Mouse (Mus musculus): ENCODE data around the gene Spred2. TPM values are rescaled to one million over a fixed set of nuclear protein-coding genes. Genes with fewer than 3 reads are reported as not detected.

Gene Spred2
- total RNA-seq, 2 experiments from 2014 or later, result 5.4 to 23.6 TPM

DNA sequence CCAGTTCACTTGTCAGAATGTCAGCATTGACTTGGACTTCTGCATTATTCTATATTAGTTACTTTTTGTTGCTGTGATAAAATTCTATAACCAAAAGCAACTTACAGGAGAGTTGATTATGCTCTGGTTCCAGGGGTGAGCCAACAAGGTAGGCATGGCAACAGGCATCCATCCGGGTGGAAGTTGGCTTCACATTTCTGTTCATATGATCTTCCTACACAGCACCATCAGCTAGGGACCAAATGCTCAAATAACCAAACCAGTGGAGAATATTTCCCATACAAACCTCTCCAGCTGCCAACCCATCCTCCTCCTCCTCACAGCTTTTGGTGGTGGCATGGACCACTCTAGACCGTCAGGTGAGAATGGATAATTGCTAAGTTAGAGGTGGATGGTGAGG, 51.9 kb downstream of the Spred2 start:
- ATAC-seq (replicated peaks; ENCODE audit: low FRiP score, low TSS enrichment, poor library complexity, severe bottlenecking), result no peak

DNA sequence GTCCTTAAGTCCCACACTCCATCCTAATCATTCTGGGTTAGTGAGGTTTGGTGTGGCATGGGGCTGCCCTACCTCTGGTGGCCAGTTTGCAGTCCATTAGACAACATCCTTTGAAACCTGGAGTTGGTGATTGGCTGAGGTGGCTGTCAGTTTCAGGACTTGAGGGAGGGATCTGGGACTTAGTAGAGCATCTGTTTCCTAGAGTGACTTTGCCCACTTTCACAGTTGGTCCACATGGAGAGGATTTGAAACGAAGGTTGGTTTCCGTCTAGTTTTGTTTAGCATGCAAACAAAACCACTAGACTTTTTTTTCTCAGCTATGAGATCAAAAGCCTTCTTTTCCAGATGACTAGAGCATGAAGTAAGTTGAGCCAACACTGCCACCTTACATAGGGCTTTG, 53.5 kb downstream of the Spred2 start:
- ATAC-seq (replicated peaks; ENCODE audit: low FRiP score, low TSS enrichment, poor library complexity, severe bottlenecking), result no peak

DNA sequence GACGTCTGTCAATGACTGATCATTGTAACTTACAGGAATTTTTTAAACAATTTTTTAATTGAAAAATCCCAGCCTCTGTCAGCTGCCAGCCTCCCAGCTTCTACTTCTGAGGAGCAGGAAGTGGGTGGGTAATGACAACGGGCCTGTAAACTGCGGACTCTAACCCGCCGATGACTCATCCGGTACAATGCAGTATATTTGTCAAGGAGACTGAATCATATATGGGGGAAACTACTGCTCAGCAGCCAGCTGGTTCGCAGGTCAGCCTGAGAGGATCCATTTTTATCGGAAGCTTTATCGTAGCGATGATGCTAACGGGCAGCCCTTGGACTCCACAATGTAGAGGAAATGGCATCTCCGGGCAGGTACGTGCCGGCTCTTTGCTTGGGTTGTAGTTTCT, 55.2 kb downstream of the Spred2 start:
- ATAC-seq (replicated peaks; ENCODE audit: low FRiP score, low TSS enrichment, poor library complexity, severe bottlenecking), result 0 out of 2 replicates have a peak, but pooled peaks have one; percentile 16

DNA sequence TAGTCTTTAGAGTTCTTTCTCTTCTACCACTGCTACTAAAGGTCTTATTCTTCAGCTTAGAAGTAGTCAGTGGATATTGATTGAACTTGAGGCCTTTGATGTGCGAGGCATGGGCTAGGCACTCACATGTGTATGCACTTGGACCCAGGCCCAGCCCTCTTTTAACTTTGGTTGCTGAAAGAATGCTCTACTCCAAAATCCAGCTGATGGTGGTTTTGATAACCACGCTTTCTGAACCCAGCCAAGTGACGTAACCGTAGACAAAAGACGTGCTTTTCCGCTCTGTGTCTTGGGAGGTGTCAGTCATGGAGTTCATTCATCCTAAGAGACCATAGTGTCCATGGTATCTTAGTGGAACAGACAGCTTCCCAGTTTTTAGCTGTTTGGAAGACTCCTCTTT, 57.9 kb downstream of the Spred2 start:
- ATAC-seq (replicated peaks; ENCODE audit: low FRiP score, low TSS enrichment, poor library complexity, severe bottlenecking), result peak; percentile 37; the same call in 1 of the 2 replicates

DNA sequence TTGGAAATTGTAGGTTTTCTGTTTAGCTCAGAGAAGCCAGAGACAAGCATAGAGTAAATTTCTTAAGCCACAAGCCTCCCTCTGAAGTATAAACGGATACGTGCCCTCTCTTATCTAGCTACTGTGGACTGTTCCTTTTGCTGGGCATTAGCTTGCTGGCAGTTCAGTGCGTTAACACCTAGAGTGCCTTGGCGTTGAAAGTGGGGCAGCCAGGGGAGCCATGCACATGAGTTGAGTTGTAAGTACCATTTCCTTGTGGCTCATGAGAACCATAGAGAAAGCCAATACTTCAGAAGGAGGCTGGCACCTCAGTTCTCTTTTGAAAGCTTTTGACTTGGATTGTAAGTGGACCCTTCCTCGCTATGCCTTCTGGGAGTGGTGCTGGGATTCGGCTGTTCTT, 58.6 kb downstream of the Spred2 start:
- ATAC-seq (replicated peaks; ENCODE audit: low FRiP score, low TSS enrichment, poor library complexity, severe bottlenecking), result peak; percentile 57

DNA sequence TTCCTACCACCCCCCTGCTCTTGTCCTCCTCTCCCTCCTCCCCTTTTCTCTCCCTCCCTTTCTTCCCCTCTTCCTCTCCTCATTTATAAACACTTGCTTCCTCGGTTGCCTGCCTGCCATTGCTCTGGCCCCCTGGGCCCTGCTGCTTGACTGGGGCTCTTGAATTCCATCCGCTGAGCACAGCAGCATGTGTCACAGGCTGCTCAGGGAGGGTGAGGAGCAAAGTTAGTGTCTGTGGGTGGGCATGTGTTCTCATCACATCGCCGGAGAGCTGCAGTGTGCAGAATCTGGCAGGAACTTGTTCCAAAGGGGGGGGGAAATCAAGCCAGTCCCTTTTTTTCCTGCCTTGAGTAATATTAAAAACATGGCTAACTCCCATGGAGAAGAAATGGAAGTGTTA, 59.1 kb downstream of the Spred2 start:
- no peak for ATAC-seq (replicated peaks; ENCODE audit: low FRiP score, low TSS enrichment, poor library complexity, severe bottlenecking)

DNA sequence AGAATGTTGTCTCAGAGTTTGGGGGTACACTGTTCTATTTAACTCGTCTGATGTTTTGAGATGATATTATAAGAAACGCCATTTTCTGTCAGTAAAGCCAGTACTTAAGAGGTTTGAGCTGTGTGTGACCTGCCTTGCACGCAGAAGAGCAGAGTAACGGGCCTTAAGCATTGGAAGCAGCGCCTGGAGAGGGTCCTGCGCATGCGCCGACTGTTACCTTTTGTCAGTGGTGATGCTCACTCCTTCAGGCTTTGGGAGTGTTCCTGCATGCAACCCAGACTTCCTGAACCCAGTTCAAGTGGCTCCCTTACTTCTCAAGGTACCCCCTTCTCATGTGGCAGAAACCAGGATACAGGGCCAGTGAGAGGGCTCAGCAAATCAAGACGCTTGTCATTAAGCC, 59.9 kb downstream of the Spred2 start:
- no peak for ATAC-seq (replicated peaks; ENCODE audit: low FRiP score, low TSS enrichment, poor library complexity, severe bottlenecking)

DNA sequence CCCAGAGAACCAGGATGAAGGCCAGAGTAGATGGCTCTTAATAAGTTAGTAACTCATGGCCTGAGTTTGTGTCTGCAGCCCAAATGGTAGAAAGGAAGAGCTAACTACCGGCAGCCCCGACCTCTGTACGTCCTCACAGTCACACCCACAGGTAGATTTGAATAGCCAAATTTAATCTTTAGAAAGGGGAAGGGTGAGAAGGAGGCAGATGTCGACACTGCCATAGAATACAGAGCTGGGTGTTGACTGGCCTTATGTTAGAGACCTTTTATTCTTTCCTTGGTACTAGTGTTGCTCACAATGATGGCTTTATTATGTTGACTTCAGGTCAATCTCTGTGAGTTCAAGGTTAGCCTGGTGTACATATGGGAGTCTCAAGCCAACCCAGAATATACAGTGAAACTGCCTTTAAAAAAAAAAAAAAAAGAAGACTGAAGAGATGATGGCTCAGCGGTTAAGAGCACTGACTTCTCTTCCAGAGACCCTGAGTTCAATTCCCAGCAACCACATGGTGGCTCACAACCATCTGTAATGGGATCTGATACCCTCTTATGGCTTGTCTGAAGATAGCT, 61.2 kb downstream of the Spred2 start:
- ATAC-seq (replicated peaks; ENCODE audit: low FRiP score, low TSS enrichment, poor library complexity, severe bottlenecking), result no peak

DNA sequence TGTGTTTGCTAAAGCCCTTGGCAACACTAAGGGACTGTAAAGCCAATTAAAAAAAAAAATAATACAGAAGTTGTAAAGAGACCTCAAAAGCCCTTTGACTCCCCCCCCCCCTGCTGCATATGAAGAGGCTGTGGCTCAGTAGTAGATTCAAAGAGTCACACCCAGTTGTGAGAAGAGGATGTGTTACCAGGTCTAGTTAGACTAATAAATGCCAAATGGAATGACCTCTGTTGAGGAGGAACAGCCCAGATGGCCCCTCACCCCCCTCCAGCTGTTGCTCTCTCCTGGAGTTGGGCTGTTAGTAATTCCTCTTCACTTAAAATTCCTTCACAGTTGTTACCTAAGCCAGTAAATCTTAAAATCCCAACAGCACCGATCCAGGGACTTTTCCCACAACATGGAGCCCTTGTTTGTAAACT, 62.3 kb downstream of the Spred2 start:
- no peak for ATAC-seq (replicated peaks; ENCODE audit: low FRiP score, low TSS enrichment, poor library complexity, severe bottlenecking)

DNA sequence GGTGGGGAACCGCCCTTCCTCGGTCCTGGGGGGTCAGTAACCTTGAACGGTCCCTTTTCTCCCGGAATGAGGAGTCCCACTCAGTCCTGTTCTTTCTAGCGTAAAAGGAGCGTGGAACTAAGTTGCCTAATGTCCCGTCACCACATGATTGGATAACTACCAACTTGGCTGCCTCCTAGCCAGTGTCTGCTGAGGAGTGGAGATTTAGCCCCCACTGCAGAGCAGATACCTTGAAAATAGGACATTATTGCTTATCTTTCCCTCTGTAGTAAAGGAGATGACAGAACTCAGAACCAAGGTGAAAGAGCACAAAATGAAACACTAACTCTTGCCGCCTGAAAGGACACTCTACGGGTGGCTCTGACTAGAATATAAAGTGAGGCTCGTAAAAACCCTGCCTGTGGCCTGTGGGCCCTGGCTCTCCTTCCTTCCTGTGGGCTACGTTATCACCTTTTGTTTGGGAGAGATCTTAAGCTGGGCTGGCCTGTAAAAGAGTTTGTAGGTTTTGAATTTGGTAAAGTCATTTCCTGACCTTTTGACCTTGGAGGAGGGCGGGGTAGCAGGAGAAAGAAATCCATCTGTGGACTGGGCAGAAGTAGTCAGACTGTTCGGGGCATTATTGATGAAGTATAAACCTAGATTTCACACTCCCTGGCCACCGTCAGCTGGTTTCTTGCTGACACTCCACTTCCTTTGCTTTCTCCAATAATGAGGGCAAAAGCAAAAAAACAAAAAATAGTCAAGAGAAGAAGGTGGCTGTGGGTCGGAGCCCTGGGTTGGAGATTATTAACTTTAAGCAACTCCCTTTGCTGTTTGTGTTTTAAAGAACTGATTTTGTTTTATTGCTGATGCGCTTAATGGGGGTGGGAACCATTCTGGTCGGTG, 62.9 kb downstream of the Spred2 start:
- ATAC-seq (replicated peaks; ENCODE audit: low FRiP score, low TSS enrichment, poor library complexity, severe bottlenecking), result peak; percentile 60

DNA sequence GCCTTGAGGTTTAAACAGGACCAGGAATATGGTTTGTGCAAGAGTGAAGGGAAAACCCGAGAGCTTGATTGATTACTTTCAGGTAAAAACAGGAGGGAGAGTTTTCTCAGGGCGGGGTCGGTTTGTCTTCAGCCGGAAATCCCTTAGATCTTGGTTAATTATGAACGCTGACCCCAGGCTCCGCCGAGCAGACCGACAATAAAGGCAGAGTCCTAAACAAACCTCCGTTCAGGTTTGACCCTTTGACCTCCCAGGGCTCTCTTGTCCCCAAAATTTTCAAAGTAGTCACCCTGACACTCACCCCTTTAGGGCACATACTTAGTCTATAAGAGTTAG, 63.5 kb downstream of the Spred2 start:
- no peak for ATAC-seq (replicated peaks; ENCODE audit: low FRiP score, low TSS enrichment, poor library complexity, severe bottlenecking)

DNA sequence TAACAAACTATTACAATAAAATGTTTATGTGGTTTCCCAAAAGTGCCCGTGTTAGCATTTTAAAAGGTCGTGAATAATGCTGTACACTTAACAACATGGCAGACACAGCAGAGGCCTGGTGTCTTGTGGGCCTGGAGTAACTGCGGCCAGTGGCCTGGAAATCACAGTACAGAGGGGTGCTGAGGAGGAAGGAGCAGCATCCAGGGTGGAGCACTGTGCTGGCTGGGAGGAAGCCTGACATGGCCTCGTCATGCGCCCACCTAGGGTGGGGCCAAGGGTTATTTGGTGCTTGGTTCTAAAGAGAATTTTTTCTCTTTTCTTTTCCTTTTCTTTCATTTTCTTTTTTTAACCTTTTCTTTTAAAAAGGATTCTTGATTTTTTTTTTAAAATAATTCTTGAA, 64.0 kb downstream of the Spred2 start:
- ATAC-seq (replicated peaks; ENCODE audit: low FRiP score, low TSS enrichment, poor library complexity, severe bottlenecking), result no peak

DNA sequence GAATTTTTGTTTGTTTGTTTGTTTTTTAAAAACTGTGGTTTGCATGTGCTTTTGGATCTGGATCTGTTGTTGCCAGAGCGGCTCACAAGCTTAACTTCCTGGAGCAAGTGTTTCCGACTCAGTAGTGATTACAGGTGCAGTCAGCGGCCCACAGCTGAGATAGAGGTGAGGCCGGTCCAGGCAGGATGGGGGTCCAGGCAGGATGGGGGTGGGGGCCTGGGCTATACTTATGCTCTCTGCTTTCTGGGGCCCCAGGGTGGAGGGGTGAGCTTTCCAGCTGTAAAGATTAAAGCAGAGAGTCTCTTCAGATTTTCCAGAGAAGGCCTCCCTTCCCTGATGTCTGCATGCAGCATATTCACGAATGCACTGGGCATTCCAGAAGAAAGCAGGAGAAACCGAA, 64.5 kb downstream of the Spred2 start:
- no peak for ATAC-seq (replicated peaks; ENCODE audit: low FRiP score, low TSS enrichment, poor library complexity, severe bottlenecking)

DNA sequence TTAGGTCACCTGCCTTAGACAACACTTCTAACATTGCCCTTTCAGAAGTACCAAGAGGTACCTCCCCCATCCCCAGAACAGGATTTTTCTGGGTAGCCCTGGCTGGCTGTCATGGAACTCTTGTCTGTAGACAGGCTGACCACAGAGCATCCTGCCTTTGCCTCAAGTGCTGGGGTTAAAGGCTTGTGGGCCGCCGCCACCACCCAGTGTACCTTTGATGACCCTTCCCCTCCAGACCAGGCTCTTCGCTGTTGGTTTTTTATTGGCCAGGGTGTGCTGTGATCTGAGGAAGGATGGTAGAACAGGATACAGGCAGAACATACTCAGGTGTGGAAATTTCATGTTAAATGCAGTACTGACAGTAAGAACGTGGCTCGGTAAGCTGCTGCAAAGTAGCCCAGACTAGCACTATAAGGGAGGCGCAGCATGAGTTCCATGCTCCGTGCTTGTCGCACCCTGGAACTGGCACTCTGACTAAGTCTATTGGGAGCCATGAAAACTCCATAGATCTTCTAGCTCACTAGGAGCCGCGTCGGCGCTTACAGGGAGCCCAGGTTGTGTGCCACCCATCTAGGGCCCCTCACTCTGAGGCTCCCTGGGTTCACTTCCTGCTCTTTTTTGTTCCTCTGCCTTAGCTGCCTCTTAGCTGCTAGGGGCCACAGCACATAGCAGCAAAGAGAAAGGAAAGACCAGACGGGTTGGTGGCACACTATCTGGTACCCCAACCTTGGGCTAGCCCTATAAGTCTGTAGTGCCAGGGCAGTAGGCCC, 65.2 kb downstream of the Spred2 start:
- ATAC-seq (replicated peaks; ENCODE audit: low FRiP score, low TSS enrichment, poor library complexity, severe bottlenecking), result no peak

DNA sequence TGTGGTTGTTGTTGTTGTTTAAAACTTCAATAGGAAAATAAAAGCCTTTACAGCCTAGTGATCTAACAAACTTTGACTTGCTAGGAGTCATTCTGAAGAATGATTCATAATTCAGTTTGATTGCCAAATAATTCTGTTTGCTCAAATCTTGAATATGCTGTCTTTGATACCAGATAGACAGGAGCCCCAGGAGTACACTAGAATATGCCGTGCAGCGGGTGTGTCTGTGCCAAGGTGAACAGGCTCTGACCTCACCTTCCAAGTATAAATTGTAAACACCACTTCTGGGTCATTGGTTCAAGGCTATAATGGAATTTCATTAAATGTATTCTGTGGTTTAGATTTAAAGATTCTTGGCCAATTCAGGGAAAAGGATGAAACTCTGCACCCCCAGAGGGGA, 66.6 kb downstream of the Spred2 start:
- ATAC-seq (replicated peaks; ENCODE audit: low FRiP score, low TSS enrichment, poor library complexity, severe bottlenecking), result no peak

DNA sequence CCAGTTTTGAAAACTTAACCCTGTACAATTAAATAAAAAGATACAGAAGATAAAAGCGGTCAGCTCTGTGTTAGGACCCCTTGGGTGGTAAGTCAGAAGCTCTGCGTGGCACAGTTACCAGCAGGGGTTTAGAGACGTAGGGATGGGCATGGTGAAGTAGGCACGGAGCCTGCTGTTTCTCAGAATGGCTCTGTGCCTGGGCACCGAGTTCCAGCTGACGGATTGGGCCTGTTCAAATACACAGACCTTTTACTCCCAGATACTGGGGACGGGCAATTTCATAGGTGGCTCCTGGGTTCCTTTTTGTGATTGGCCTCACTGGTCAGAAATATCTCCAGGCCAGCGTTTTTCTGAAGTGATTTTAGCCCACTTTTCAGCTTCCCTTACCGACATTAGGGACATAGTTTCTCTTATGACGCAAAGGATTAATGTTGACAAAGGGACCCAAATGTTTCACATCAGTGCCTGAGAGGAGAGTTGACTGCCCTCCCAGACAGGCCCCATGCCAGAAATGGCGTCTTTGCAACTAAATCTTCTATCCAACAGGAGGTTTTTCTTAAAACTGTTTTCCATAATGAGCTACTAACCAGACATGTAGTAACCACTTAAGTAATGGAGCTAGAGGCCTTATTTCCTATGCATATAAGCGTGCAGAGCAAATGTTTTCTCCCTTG, 67.3 kb downstream of the Spred2 start:
- ATAC-seq (replicated peaks; ENCODE audit: low FRiP score, low TSS enrichment, poor library complexity, severe bottlenecking), result no peak

DNA sequence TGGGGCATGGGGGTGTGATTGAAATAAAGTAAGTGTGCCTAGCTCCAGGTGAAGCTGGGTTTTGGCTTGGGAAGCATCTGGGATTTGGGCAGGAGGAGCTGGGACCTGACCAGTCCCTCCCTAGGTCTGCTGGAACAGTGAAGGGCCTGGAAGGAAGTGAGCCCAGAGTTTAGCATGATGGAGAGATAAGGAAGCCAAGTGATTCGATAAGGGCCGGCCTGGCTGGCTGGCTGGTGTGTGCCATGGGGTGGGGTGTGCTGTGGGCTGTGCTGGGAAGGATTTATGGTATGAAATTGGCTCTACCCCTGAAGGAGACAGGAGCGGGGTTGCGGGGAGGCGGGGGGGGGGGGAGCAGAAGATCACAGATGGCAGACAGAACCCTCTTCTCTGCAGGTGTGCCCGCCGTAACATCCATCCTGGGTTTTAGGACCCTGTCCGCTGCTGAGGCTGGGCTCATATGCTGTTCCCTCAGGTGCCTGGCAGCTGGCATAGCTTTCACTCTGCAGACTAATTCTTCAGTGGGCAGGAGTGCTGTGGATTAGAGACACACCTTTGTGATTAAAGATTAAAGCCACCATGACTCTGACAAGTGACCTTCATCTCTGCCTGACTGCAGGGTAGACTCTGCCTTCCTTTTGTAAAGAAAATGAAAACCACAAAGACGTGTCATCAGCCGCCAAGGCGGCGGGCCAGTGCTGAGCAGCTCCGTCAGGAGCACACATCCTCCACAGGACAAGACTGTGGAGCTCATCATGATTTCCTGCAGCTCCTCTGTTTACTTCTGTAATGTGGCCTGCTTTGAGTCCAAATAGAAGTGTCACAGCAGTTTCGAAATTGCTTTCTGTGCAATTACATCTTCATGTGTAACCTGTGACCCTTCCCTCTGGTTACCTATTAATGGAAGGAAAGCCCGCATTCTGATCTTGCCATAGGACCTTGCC, 68.4 kb downstream of the Spred2 start:
- 0 out of 2 replicates have a peak, but pooled peaks have one; percentile 16 for ATAC-seq (replicated peaks; ENCODE audit: low FRiP score, low TSS enrichment, poor library complexity, severe bottlenecking)

DNA sequence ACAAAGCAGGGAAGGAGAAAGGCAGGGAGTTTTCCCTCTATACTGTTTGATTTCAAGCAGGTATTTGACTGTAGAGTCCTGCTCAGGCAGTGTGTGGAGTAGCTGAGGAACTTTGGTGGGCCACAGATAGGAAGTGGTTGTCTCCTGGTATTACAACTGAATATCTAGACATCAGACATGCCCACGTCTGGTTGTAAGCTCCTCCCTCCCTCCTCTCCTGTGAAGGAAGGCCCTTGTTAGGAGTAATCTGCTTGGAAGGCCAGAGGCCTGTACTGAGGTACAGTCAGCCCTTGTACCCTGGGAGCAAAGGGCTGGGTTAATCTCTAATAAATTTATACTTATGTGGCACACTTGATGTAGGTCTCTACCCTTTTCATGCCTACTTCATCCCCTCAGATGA, 69.6 kb downstream of the Spred2 start:
- ATAC-seq (replicated peaks; ENCODE audit: low FRiP score, low TSS enrichment, poor library complexity, severe bottlenecking), result peak; percentile 87

DNA sequence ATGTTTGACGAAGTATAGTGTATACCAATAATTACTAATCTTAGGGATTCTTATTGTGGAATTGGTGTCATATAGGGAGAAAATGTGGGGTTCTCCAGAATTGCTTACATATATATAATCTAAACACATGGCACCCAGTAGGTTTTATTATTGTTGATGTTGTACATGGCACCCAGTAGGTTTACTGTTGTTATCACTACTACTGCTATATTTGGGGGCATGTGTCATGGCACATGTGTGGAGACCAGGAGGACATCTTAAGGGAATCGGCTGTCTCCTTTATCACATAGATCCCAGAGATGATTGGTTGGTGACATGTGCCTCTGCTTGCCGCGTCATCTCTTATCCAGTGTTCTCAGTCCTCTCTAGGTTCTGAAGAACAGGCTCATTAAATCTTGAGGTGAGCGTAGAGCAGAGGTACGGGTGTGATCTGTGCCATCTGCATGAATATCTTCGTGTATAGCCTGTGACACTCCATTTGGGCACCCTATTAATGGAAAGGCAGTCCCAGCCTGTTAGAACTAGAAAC, 70.2 kb downstream of the Spred2 start:
- peak; percentile 60 for ATAC-seq (replicated peaks; ENCODE audit: low FRiP score, low TSS enrichment, poor library complexity, severe bottlenecking)
